Mouse (Mus musculus) midbrain, embryonic 10.5 days (tissue): Measurements from ENCODE around the gene Clec4f. TPM values are rescaled to one million over a fixed set of nuclear protein-coding genes. Genes with fewer than 3 reads are reported as not detected.
"Not testable (repeated sequence)": the region's sequence is repeated elsewhere in the genome, so short reads cannot be mapped to it uniquely, and the experiment has no call there.

Experiments
- DNase-seq: peaks from one replicate; pipeline ENCODE4 v3.0.0-alpha.2; 2017; ENCODE audit warnings: low spot score
- H3K27ac ChIP-seq: fragments of 300-500 bp; sonication (generic); replicated peaks from 2 replicates; pipeline ENCODE4 v1.5.1; 2016; ENCODE audit warnings: mild to moderate bottlenecking
- H3K27me3 ChIP-seq: fragments of 300-500 bp; sonication (generic); 2 replicates; pipeline ENCODE4 v1.6.1; 2016; ENCODE audit warnings: low read depth, mild to moderate bottlenecking; ENCODE audit not compliant: poor library complexity, severe bottlenecking
- H3K36me3 ChIP-seq: fragments of 300-500 bp; sonication (generic); 2 replicates; pipeline ENCODE4 v1.6.1; 2016; ENCODE audit warnings: mild to moderate bottlenecking, moderate library complexity
- H3K4me1 ChIP-seq: fragments of 300-500 bp; sonication (generic); 2 replicates; pipeline ENCODE4 v1.6.1; 2016
- H3K4me3 ChIP-seq: fragments of 300-500 bp; sonication (generic); 2 replicates; pipeline ENCODE4 v1.5.1; 2016; ENCODE audit warnings: mild to moderate bottlenecking, moderate library complexity
- H3K9me3 ChIP-seq: fragments of 300-500 bp; sonication (generic); replicated peaks from 2 replicates; pipeline ENCODE4 v1.6.1; 2016; ENCODE audit warnings: mild to moderate bottlenecking
- WGBS: fragments of 180-500 bp; shearing (Covaris S2); methylation state at CpG from one replicate; pipeline ENCODE4 v1.1.7; 2016; 5-methylcytosine and 5-hydroxymethylcytosine counted together
- polyA plus RNA-seq: library from polyadenylated mRNA; unstranded; fragments of >200 nt; fragmentation: Nextera tagmentation; extraction: Ambion mirVana; gene quantifications from 2 replicates; pipeline ENCODE4 v1.2.1, GENCODE M21; 2016

Clec4f gene
- polyA plus RNA-seq, 1 experiment from 2014 or later = not detected

GRCm38 (mm10) chr6:83690936-83691335, 34.9 kb upstream of the Clec4f start:
- no peaks in the 10 kb centered on the region for H3K9me3 ChIP-seq
- H3K36me3 ChIP-seq = no peaks in the 10 kb centered on the region
- H3K27ac ChIP-seq = no peak overlapping the region
- no peak for DNase-seq
- peaks cover 8% of the 10 kb centered on the region for H3K4me1 ChIP-seq
- no peak overlapping the region for H3K4me3 ChIP-seq
- peaks cover 93% of the 10 kb centered on the region for H3K27me3 ChIP-seq
- WGBS = 62% methylated on average over 2 of the region's 2 CpGs

- H3K4me3 ChIP-seq = no peak overlapping the region
- H3K27me3 ChIP-seq = peaks cover 93% of the 10 kb centered on the region
- H3K27ac ChIP-seq = no peak overlapping the region
- peaks cover 8% of the 10 kb centered on the region for H3K4me1 ChIP-seq
- DNase-seq = peak; percentile 49
- WGBS = 27% methylated on average over 4 of the region's 5 CpGs
- H3K36me3 ChIP-seq = no peaks in the 10 kb centered on the region
- no peaks in the 10 kb centered on the region for H3K9me3 ChIP-seq
Observed at GRCm38 (mm10) chr6:83690277-83690676, 34.3 kb upstream of the Clec4f start.

GRCm38 (mm10) chr6:83689374-83689773, 33.4 kb upstream of the Clec4f start:
- peaks cover 8% of the 10 kb centered on the region for H3K4me1 ChIP-seq
- DNase-seq = no peak
- WGBS = 86% methylated on average over 4 of the region's 4 CpGs

GRCm38 (mm10) chr6:83677757-83678156, 21.8 kb upstream of the Clec4f start, which contains the start of gene Cd207:
Gene Cd207, minus strand, starts transcription at chr6:83677857.
- no peak within 1 kb of the TSS for H3K4me3 ChIP-seq
- H3K27me3 ChIP-seq = peaks cover 18% of the 10 kb centered on the region; the same call in 1 of the 2 replicates
- no peaks in the 10 kb centered on the region for H3K4me1 ChIP-seq
- H3K27ac ChIP-seq = no peak within 1 kb of the TSS
- no peaks in the 10 kb centered on the region for H3K9me3 ChIP-seq
- no peaks in the 10 kb centered on the region for H3K36me3 ChIP-seq
- DNase-seq = no peak
- WGBS = 82% methylated on average over 4 of the region's 4 CpGs

More at GRCm38 (mm10) chr6:83689374-83689773, 33.4 kb upstream of the Clec4f start:
- Histone ChIP-seq H3K4me3 (no peak overlapping the region), H3K27ac (no peak overlapping the region), H3K36me3 (no peaks in the 10 kb centered on the region), H3K27me3 (peaks cover 85% of the 10 kb centered on the region), H3K9me3 (no peaks in the 10 kb centered on the region)

GRCm38 (mm10) chr6:83673395-83673794, 17.4 kb upstream of the Clec4f start:
- WGBS = 11% methylated on average over 4 of the region's 4 CpGs
- H3K4me1 ChIP-seq = no peaks in the 10 kb centered on the region

GRCm38 (mm10) chr6:83665009-83665408, 9.0 kb upstream of the Clec4f start:
- 85% methylated on average over 2 of the region's 2 CpGs for WGBS
- no peak for DNase-seq
- H3K36me3 ChIP-seq = no peaks in the 10 kb centered on the region
- no peaks in the 10 kb centered on the region for H3K27me3 ChIP-seq
- no peak overlapping the region for H3K27ac ChIP-seq
- no peaks in the 10 kb centered on the region for H3K9me3 ChIP-seq
- no peak overlapping the region for H3K4me3 ChIP-seq
- H3K4me1 ChIP-seq = peaks cover 12% of the 10 kb centered on the region

More at GRCm38 (mm10) chr6:83673395-83673794, 17.4 kb upstream of the Clec4f start:
- H3K27ac ChIP-seq = no peak overlapping the region
- H3K4me3 ChIP-seq = no peak overlapping the region
- H3K27me3 ChIP-seq = peaks cover 11% of the 10 kb centered on the region; the same call in 1 of the 2 replicates
- H3K9me3 ChIP-seq = no peaks in the 10 kb centered on the region
- H3K36me3 ChIP-seq = no peaks in the 10 kb centered on the region
- peak; percentile 75 for DNase-seq

- Histone ChIP-seq H3K36me3 (no peaks in the 10 kb centered on the region), H3K27me3 (no peaks in the 10 kb centered on the region), H3K27ac (no peak overlapping the region), H3K9me3 (no peaks in the 10 kb centered on the region), H3K4me1 (no peaks in the 10 kb centered on the region), H3K4me3 (no peak overlapping the region)
- 84% methylated on average over 4 of the region's 4 CpGs for WGBS
- DNase-seq = no peak
Observed at GRCm38 (mm10) chr6:83660821-83661220, 4.8 kb upstream of the Clec4f start.

GRCm38 (mm10) chr6:83646715-83647114, 9.3 kb downstream of the Clec4f start:
- Histone ChIP-seq H3K9me3 (no peaks in the 10 kb centered on the region), H3K4me3 (no peak overlapping the region)
- 91% methylated on average over 10 of the region's 10 CpGs for WGBS

GRCm38 (mm10) chr6:83635329-83635728, 20.7 kb downstream of the Clec4f start:
- Histone ChIP-seq H3K27ac (no peak overlapping the region), H3K4me3 (no peak overlapping the region), H3K27me3 (no peaks in the 10 kb centered on the region), H3K4me1 (no peaks in the 10 kb centered on the region), H3K9me3 (no peaks in the 10 kb centered on the region), H3K36me3 (no peaks in the 10 kb centered on the region)
- no peak for DNase-seq
- 85% methylated on average over 1 of the region's 1 CpGs for WGBS

More at GRCm38 (mm10) chr6:83646715-83647114, 9.3 kb downstream of the Clec4f start:
- no peaks in the 10 kb centered on the region for H3K4me1 ChIP-seq
- H3K27me3 ChIP-seq = no peaks in the 10 kb centered on the region
- no peak for DNase-seq
- H3K36me3 ChIP-seq = no peaks in the 10 kb centered on the region
- H3K27ac ChIP-seq = no peak overlapping the region

- DNase-seq, H3K36me3 ChIP-seq, H3K4me3 ChIP-seq, H3K27ac ChIP-seq, H3K4me1 ChIP-seq, H3K9me3 ChIP-seq, H3K27me3 ChIP-seq: not testable (repeated sequence)
- 83% methylated on average over 4 of the region's 4 CpGs for WGBS
Observed at GRCm38 (mm10) chr6:83634631-83635030, 21.4 kb downstream of the Clec4f start.

- H3K4me1 ChIP-seq, H3K36me3 ChIP-seq, H3K4me3 ChIP-seq, H3K9me3 ChIP-seq, H3K27ac ChIP-seq, H3K27me3 ChIP-seq, DNase-seq: not testable (repeated sequence)
- WGBS = 70% methylated on average over 5 of the region's 5 CpGs
Observed at GRCm38 (mm10) chr6:83634106-83634505, 21.9 kb downstream of the Clec4f start.

- Histone ChIP-seq H3K4me3 (no peak overlapping the region), H3K4me1 (no peaks in the 10 kb centered on the region), H3K36me3 (no peaks in the 10 kb centered on the region), H3K9me3 (no peaks in the 10 kb centered on the region), H3K27ac (no peak overlapping the region), H3K27me3 (no peaks in the 10 kb centered on the region)
- WGBS = 83% methylated on average over 4 of the region's 4 CpGs
- DNase-seq = no peak
Observed at GRCm38 (mm10) chr6:83631815-83632214, 24.2 kb downstream of the Clec4f start.

GRCm38 (mm10) chr6:83626781-83627180, 29.2 kb downstream of the Clec4f start:
- no peaks in the 10 kb centered on the region for H3K27me3 ChIP-seq
- DNase-seq = no peak
- no peaks in the 10 kb centered on the region for H3K9me3 ChIP-seq
- no peak overlapping the region for H3K27ac ChIP-seq
- no peaks in the 10 kb centered on the region for H3K36me3 ChIP-seq
- no peak overlapping the region for H3K4me3 ChIP-seq
- 70% methylated on average over 17 of the region's 17 CpGs for WGBS
- H3K4me1 ChIP-seq = no peaks in the 10 kb centered on the region

- DNase-seq = no peak
- no peaks in the 10 kb centered on the region for H3K9me3 ChIP-seq
- 77% methylated on average over 9 of the region's 9 CpGs for WGBS
Observed at GRCm38 (mm10) chr6:83619955-83620354, 36.0 kb downstream of the Clec4f start.

More at GRCm38 (mm10) chr6:83619955-83620354, 36.0 kb downstream of the Clec4f start:
- no peak overlapping the region for H3K27ac ChIP-seq
- no peak overlapping the region for H3K4me3 ChIP-seq
- H3K36me3 ChIP-seq = no peaks in the 10 kb centered on the region
- H3K4me1 ChIP-seq = no peaks in the 10 kb centered on the region
- H3K27me3 ChIP-seq = no peaks in the 10 kb centered on the region
